Mouse (Mus musculus): ENCODE data around the gene Rfx1. TPM values are rescaled to one million over a fixed set of nuclear protein-coding genes. Genes with fewer than 3 reads are reported as not detected.

The Rfx1 gene
- polyA plus RNA-seq, 1 experiment, result 3.9 TPM

GRCm38 (mm10) chr8:84090585-84090984 lies 24.0 kb downstream of the Rfx1 start:
- H3K27me3 ChIP-seq (ENCODE audit: control insufficient read depth), result no peaks in the 10 kb centered on the region
- no peaks in the 10 kb centered on the region for H3K9me3 ChIP-seq (ENCODE audit: control insufficient read depth, low read length)
- no peak overlapping the region for H3K4me3 ChIP-seq (replicated peaks)
- peaks cover 85% of the 10 kb centered on the region for H3K36me3 ChIP-seq (ENCODE audit: control insufficient read depth)
- H3K4me1 ChIP-seq (ENCODE audit: control insufficient read depth), result no peaks in the 10 kb centered on the region
- no peak for TF ChIP-seq GATA1 (IDR thresholded peaks at IDR 0.05; ENCODE audit: low read length)
- TF ChIP-seq TAL1 (IDR thresholded peaks at IDR 0.05; ENCODE audit: low read length), result no peak

GRCm38 (mm10) chr8:84096061-84096460 lies 29.4 kb downstream of the Rfx1 start:
- TF ChIP-seq GATA1 (IDR thresholded peaks at IDR 0.05; ENCODE audit: low read length) (no peak), TAL1 (IDR thresholded peaks at IDR 0.05; ENCODE audit: low read length) (no peak)
- H3K27me3 ChIP-seq (ENCODE audit: control insufficient read depth), result no peaks in the 10 kb centered on the region
- H3K36me3 ChIP-seq (ENCODE audit: control insufficient read depth), result peaks cover 90% of the 10 kb centered on the region
- no peaks in the 10 kb centered on the region for H3K4me1 ChIP-seq (ENCODE audit: control insufficient read depth)
- no peaks in the 10 kb centered on the region for H3K9me3 ChIP-seq (ENCODE audit: control insufficient read depth, low read length)
- H3K4me3 ChIP-seq (replicated peaks), result no peak overlapping the region

- TF ChIP-seq TAL1 (IDR thresholded peaks at IDR 0.05; ENCODE audit: low read length) (no peak), GATA1 (IDR thresholded peaks at IDR 0.05; ENCODE audit: low read length) (no peak)
- H3K4me3 ChIP-seq (replicated peaks), result no peak overlapping the region
- no peaks in the 10 kb centered on the region for H3K27me3 ChIP-seq (ENCODE audit: control insufficient read depth)
- H3K36me3 ChIP-seq (ENCODE audit: control insufficient read depth), result peaks cover 90% of the 10 kb centered on the region
- peaks cover 17% of the 10 kb centered on the region for H3K4me1 ChIP-seq (ENCODE audit: control insufficient read depth)
- no peaks in the 10 kb centered on the region for H3K9me3 ChIP-seq (ENCODE audit: control insufficient read depth, low read length)
Measured at GRCm38 (mm10) chr8:84098376-84098775, 31.7 kb downstream of the Rfx1 start.

- TF ChIP-seq GATA1 (IDR thresholded peaks at IDR 0.05; ENCODE audit: low read length) (no peak), TAL1 (IDR thresholded peaks at IDR 0.05; ENCODE audit: low read length) (no peak)
- Histone ChIP-seq H3K9me3 (ENCODE audit: control insufficient read depth, low read length) (no peaks in the 10 kb centered on the region), H3K4me3 (replicated peaks) (no peak overlapping the region), H3K4me1 (ENCODE audit: control insufficient read depth) (peaks cover 36% of the 10 kb centered on the region), H3K36me3 (ENCODE audit: control insufficient read depth) (peaks cover 59% of the 10 kb centered on the region), H3K27me3 (ENCODE audit: control insufficient read depth) (no peaks in the 10 kb centered on the region)
Measured at GRCm38 (mm10) chr8:84101476-84102270, 35.0 kb downstream of the Rfx1 start.

DNA sequence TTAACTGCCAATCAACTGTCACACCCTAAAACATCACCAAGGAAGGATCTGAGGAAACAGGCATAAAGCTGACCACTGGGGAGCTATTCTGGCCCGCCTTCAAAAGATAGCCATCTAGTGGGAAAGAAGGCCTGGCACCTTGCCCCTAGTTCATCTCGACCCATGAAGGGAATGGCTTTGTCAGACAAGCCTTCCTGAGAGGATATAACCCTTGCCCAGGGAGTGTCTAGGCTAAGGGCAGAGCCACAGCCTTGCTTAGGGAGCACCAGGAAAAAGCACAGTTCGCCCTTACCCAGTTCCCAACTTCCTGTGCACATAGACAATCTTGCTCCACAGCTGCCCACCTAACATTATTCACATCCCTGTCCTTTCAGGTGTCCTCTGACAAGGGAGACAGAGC lies 37.0 kb downstream of the Rfx1 start:
- Histone ChIP-seq H3K4me1 (ENCODE audit: control insufficient read depth) (peaks cover 36% of the 10 kb centered on the region), H3K36me3 (ENCODE audit: control insufficient read depth) (peaks cover 39% of the 10 kb centered on the region), H3K9me3 (ENCODE audit: control insufficient read depth, low read length) (peaks cover 2% of the 10 kb centered on the region; the same call in 1 of the 2 replicates), H3K27me3 (ENCODE audit: control insufficient read depth) (no peaks in the 10 kb centered on the region), H3K4me3 (replicated peaks) (peak overlapping the region; percentile 83)
- TF ChIP-seq TAL1 (IDR thresholded peaks at IDR 0.05; ENCODE audit: low read length) (no peak), GATA1 (IDR thresholded peaks at IDR 0.05; ENCODE audit: low read length) (no peak)

GRCm38 (mm10) chr8:84104221-84104620 lies 37.6 kb downstream of the Rfx1 start:
- peaks cover 33% of the 10 kb centered on the region for H3K36me3 ChIP-seq (ENCODE audit: control insufficient read depth)
- H3K27me3 ChIP-seq (ENCODE audit: control insufficient read depth), result no peaks in the 10 kb centered on the region
- H3K9me3 ChIP-seq (ENCODE audit: control insufficient read depth, low read length), result peaks cover 2% of the 10 kb centered on the region; the same call in 1 of the 2 replicates
- TF ChIP-seq GATA1 (IDR thresholded peaks at IDR 0.05; ENCODE audit: low read length), result no peak
- no peak for TF ChIP-seq TAL1 (IDR thresholded peaks at IDR 0.05; ENCODE audit: low read length)
- peak overlapping the region; percentile 83 for H3K4me3 ChIP-seq (replicated peaks)
- H3K4me1 ChIP-seq (ENCODE audit: control insufficient read depth), result peaks cover 36% of the 10 kb centered on the region

DNA sequence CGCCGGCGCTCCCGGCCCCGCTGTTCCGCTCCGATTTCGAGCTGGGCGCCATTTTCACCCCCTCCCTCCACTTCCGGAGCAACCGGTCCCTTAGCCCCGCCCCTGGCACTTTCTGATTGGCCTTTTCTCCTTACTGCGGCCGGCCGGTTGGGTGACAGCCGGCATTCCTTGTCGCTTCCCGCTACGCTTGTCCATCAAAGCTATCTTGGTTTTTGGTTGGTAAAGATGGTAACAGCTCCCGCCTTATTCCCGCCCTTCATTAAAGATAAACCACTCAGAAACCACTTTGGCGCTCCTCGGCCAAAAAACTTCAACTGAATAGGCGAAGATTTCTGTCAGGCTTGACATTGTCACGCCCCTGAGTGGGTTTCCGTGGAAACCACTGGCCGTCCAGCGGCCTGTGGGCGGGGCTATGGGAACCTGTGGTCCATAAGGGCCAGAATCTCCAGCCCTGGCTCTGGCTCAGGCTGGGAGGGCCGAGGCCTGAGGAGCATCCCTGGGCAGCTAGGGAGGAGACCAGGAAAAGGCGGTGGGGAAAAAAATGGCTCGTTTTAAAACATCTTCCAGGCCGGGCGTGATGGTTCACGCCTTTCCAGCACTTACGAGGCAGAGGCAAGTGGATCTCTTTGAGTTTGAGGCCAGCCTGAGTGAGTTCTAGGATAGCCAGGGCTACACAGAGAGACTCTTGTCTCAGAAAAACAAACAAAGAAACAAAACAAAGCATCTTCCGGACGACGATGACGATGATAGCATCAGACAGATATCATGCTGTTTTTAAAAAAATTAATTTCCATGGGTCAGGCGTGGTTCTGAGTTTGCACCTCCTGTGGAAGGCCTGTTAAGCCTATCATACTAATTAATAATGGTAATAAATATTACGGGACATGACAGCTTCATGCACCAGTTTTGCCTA lies 38.3 kb downstream of the Rfx1 start, which contains the start of gene Dcaf15:
TSS of gene Dcaf15 (minus strand) at position 72 of the 913 bp plus-strand sequence.
- Histone ChIP-seq H3K4me1 (ENCODE audit: control insufficient read depth) (peaks cover 36% of the 10 kb centered on the region), H3K27me3 (ENCODE audit: control insufficient read depth) (no peaks in the 10 kb centered on the region), H3K36me3 (ENCODE audit: control insufficient read depth) (peaks cover 26% of the 10 kb centered on the region), H3K9me3 (ENCODE audit: control insufficient read depth, low read length) (peaks cover 2% of the 10 kb centered on the region; the same call in 1 of the 2 replicates), H3K4me3 (replicated peaks) (peak within 1 kb of the TSS; percentile 83)
- TF ChIP-seq GATA1 (IDR thresholded peaks at IDR 0.05; ENCODE audit: low read length) (no peak), TAL1 (IDR thresholded peaks at IDR 0.05; ENCODE audit: low read length) (no peak)

DNA sequence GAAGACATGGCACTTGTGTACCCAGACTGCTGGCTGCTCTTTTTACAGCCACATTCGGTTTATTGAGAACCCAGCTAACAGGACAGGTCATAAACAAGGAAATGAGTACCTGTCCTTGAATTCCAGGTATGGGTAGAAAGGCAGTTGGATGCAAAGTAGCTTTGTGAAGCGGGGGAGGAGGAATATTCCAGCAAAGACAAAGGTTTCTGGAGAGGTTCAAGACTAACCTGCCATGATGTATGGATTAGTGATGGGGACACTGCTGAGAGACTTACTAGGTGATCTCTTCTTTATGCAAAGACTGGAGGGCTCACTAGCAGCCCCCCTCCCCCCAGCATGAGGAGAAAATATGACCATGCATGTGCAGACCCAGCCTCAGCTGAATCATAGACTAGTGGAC lies 39.0 kb downstream of the Rfx1 start:
- no peak overlapping the region for H3K4me3 ChIP-seq (replicated peaks)

More for the DNA sequence above, 39.0 kb downstream of the Rfx1 start:
- Histone ChIP-seq H3K9me3 (ENCODE audit: control insufficient read depth, low read length) (peaks cover 2% of the 10 kb centered on the region; the same call in 1 of the 2 replicates), H3K4me1 (ENCODE audit: control insufficient read depth) (peaks cover 36% of the 10 kb centered on the region), H3K36me3 (ENCODE audit: control insufficient read depth) (peaks cover 21% of the 10 kb centered on the region), H3K27me3 (ENCODE audit: control insufficient read depth) (no peaks in the 10 kb centered on the region)
- no peak for TF ChIP-seq TAL1 (IDR thresholded peaks at IDR 0.05; ENCODE audit: low read length)
- no peak for TF ChIP-seq GATA1 (IDR thresholded peaks at IDR 0.05; ENCODE audit: low read length)

Data from erythroblast, embryonic 14.5 days (primary cell).